Mouse (Mus musculus) cortical plate, adult 2 months (tissue): ENCODE data around the gene Clk3.

Source experiments
- CTCF ChIP-seq: fragments of 200-500 bp; IDR thresholded peaks from 2 replicates; pipeline ENCODE4 v1.5.1; 2011; ENCODE audit warnings: mild to moderate bottlenecking, control low read depth, low read length; ENCODE audit not compliant: insufficient read depth; ENCODE audit errors: extremely low read depth
- POLR2A ChIP-seq: fragments of 200-500 bp; IDR thresholded peaks from 2 replicates; pipeline ENCODE4 v1.6.1; 2011; ENCODE audit warnings: mild to moderate bottlenecking, low read length, control low read depth; ENCODE audit not compliant: insufficient read depth; ENCODE audit errors: extremely low read depth

GRCm38 (mm10) chr9:57748137-57748536 is 17.5 kb downstream of the Clk3 start:
- TF ChIP-seq POLR2A: no peak
- no peak for TF ChIP-seq CTCF
